Mouse (Mus musculus) layer of hippocampus, adult 6 months (tissue): ENCODE data around the gene Lpin3. TPM values are rescaled to one million over a fixed set of nuclear protein-coding genes. Genes with fewer than 3 reads are reported as not detected.

ENCODE experiments used
- long read RNA-seq, 2 experiments: library from polyadenylated mRNA; unstranded; transcript quantifications; one replicate each; pipeline ENCODE4 v2.0.0; 2019 to 2020
- polyA plus RNA-seq: library from polyadenylated mRNA; unstranded; fragments of <200 nt; fragmentation: Nextera tagmentation; gene quantifications from 2 replicates; pipeline ENCODE4 v1.2.3, GENCODE M21; 2021

Lpin3 gene
- polyA plus RNA-seq: 0.58 and 1.1 TPM in 2 replicates
- long read RNA-seq, experiment 1, partial matches to known transcripts: 0 of 3 reads
- long read RNA-seq, experiment 1, other reads (novel, unspliced or antisense): 0 of 3 reads
- long read RNA-seq, experiment 2, partial matches to known transcripts: 1 of 6 reads
- long read RNA-seq, experiment 2, other reads (novel, unspliced or antisense): 2 of 6 reads

DNA sequence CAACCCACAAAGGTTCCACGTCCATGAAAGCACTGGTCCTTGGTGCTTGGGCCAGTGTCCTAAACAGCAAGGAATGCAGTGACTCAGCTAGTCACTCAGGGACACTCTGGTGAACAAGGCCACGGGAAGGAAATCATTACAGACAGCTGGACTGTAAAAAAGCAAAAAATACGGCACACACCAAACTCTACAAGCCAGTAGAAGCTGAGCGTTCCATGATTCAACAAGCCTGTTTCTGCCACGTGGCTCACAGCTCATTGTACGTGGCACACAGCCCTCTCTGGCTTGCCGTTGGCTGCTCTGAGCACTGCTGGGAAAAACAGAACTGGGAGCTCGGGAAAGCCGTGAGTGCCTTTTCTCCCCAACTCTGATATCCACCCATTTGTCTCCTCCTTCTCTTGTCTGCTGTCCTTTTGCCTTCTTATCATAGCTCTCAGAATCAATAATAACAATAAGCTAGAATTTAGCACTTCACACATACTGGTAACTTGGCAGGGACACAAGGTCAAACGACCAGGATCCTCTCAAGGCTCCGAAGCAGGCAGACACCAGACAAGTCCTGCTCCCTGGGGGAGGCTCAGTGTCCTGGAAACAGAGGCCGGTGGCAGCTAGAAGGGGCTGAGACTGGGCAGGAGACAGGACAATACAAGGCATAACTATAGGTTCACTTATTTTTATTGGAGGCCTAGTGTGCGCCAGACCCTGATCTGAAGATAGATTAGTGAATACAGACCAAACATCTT lies at the start of gene Lpin3:
Gene Lpin3 (plus strand): TSS at position 218 of the 743 bp plus-strand sequence.

DNA sequence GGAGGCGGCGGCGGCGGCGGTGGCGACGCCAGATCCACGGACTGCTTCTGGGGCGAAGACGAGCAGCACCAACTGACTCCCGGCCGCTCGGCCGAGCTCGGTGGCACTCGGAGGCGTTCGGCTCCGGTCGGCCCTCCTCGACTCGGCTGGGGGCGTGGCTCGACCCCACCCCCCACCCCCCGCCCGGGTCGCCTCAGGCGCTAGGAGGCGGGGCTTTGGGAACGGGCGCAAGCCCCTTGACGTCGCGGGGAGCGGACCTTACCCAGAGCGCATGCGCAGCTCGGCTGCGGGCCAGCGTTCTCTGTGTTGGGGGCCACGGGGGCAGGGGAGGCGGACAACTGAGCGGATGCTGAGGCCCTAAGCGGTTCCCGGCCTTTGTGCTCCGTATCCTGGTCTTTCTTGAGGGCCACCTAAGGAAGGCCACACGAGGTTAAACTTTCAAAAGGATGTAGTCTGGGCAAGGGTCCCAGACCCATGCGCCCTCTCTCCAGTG lies 7.5 kb upstream of the Lpin3 start, which contains the start of gene Zhx3:
Gene Zhx3 (minus strand): TSS at position 109 of the 493 bp plus-strand sequence.

DNA sequence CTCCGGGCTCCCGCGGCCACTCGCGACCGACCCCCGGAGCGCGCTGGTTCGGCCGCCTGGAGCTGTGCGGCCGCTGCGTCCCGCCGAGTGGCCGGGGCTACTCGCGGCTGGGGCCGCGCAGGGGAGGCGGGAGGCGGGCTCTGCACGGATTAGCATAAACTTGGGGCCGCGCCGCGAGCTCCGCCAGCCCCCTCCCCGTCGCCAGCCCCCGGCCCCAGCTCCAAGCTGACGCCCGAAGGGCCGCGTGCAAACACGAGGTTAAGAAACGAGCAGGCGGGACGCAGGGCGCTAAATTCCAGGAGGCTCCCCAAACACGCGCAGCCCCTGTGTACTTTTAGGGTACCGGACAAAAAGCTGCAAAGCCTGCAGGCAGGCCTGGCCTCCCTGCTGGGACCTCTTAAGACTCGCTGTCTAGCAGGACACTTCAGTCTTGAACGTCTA lies 31.8 kb downstream of the Lpin3 start, which contains the start of gene Emilin3:
Gene Emilin3 (minus strand): TSS at position 98 of the 441 bp plus-strand sequence.

Other genes starting within 250 kb of the Lpin3 start
- gene Top1, start 234.8 kb upstream of the Lpin3 start, polyA plus RNA-seq: 27.0 and 30.1 TPM in 2 replicates
- gene Plcg1, start 149.4 kb upstream of the Lpin3 start, polyA plus RNA-seq: 11.5 and 17.0 TPM in 2 replicates
- 17.4 and 22.0 TPM in 2 replicates for gene Zhx3, start 7.7 kb upstream of the Lpin3 start, polyA plus RNA-seq
- not detected in 2 replicates for gene Emilin3, start 31.7 kb downstream of the Lpin3 start, polyA plus RNA-seq
- 10.5 and 10.9 TPM in 2 replicates for gene Chd6, start 228.4 kb downstream of the Lpin3 start, polyA plus RNA-seq